Mouse (Mus musculus): ENCODE results near the gene Gm21746.
"Not testable (repeated sequence)": the region's sequence is repeated elsewhere in the genome, so short reads cannot be mapped to it uniquely, and the experiment has no call there.

Gene Gm21746

DNA sequence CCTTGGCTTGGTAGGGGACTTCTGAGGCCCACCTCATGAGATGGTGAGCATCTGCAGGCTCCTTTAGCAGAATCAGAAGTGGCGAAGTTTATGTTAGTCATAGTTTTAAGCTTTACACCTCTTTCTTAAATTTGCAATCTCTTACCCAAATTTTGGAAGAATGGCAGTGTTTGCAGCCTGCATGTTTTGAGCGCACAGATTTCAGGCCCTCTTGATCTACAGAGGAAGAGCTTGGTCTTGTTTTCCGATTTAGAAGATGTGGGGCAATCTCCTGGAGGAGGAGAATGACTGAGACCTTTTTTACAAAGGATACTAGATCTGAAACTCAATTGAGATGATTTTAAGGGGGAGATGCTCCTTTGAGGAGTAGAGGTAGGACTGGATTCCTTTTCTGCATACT lies at the start of gene Gm21746:
TSS of gene Gm21746 (minus strand) at position 101 of the 400 bp plus-strand sequence.
- DNase-seq, result not testable (repeated sequence)

DNA sequence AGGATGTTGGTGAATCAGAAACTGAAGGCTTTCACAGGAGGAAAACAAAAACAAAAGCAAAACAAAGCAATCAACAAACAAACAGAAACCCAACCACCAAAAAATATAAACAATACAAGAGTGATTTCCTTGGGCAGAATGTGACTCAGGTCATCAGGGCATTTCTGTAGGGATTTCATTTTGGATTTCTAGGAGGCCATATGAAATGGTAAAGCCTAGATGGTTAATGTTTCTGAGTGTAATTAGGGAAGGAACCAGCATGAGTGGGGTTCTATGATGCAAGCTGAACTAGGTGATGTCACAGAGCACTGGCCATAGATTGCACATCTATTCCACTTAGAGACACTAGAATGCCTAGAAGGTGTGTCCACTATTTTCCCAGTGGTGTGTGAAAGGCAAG lies 29.0 kb upstream of the Gm21746 start, which contains the start of gene Gm20873:
TSS of gene Gm20873 (plus strand) at position 301 of the 400 bp plus-strand sequence.
- DNase-seq, result not testable (repeated sequence)
